Mouse (Mus musculus) yolk sac, embryonic 10.5 days (tissue): ENCODE data around the gene Ddx6.

Experiments used
- DNase-seq: peaks from one replicate; pipeline ENCODE4 v3.0.0-alpha.2; 2017; ENCODE audit warnings: low spot score

Gene Ddx6

DNA sequence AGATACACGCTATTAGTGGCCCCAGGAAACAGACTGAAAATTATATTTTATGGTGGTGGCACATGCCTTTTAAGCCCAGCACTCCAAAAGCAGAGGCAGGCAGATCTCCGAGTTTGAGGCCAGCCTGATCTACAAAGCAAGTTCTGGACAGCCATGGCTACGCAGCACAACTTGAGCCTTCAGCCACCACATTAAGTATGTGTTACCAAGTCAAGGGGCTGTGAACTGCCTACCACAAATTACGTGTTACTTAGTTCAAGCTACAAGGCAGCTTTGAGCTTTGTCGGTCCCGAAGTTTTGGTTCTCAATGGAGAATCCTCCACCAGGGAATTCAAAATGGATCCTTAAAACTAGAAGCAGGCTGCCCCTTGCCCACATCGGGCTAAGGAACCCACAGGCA lies 38.4 kb downstream of the Ddx6 start:
- no peak for DNase-seq

DNA sequence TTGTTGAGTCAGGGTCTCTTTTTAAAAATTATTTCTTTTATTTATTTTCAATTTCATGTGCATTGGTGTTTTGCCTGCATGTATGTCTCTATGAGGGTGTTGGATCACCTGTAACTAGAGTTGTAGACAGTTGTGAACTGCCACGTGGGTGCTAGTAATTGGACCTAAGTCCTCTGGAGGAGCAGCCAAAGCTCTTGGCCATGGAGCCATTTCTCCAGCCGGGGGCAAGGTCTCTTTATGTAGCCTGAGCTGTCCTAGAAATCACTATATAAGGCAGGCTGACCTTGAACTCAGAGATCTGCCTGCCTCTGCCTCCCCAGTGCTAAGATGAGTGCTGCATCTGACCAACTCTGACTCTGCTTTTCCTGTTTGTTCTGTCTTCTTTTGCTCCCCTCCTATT lies 39.5 kb downstream of the Ddx6 start:
- DNase-seq, result no peak

DNA sequence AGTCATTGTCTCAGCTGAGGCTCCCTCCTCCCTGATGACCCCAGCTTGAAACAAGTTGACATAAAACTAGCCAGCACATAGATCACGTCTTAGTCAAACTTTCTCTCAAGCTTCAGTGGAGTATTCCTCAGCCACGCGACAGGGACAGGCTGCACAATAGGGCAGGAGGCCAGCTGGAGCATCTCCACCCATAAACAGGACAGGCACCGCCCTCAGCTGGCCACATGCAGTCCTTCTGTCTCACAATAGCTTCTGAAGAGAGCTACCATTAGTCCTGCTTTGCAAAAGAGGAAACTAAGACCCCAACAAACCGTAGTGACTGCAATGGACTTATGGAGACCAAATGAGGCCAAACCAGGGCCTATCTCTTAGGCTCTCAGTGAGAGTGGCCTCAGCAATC lies 40.8 kb downstream of the Ddx6 start:
- no peak for DNase-seq

DNA sequence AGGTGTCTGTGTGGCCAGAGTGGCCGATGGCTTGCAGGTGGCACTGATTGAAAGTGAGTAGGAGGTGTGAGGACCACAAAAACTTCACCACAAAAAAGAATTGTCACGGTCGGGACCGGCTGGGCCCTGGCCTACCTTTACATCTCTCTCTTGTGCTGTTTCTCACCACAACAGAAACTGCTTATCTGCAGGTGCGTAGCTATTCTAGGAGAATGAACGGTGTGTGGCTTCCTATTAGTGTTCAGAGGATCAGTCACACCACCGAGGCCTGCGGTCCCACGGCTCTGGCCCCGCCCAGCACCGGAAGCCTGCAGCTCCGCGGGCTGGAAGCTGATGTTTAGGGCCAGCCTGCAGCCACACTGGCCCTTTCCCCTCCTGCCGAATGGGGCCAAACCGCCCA lies 41.2 kb downstream of the Ddx6 start:
- DNase-seq, result no peak

DNA sequence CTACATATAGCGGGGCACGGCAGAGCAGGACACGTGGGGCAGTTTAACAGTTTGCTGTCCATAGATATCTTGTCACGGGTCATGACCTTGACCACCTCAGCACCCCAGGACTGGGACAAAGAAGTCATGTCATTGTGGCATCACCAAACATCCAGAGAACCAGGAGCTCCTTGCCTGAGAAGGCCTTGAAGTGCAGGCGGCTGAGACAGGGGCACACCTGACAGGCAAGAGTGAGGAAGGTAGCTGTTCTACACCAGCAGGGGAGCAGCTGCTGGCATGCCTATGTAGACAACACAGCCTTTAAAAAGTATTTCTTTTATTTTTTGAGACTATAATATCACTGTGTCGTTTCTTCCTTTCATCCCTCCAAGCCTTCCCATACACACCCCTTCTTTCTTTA lies 41.7 kb downstream of the Ddx6 start:
- DNase-seq, result no peak

DNA sequence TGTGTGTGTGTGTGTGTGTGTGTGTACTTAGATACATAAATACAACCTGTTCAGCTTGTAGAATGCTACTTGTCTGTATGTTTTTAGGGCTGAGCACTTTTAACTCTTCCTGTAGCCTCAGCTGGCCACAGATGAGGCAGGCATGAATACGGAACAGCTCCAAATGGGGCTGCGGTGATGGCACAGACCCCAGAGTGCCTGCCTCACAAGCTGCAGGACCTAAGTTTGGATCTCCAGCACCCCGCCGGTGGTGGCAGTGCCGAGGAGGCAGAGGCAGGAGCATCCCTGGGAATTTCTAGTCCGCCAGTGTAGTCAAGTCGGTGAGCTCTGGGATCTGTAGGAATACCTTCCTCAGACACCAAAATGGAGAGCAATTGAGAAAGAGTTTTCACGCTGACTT lies 42.3 kb downstream of the Ddx6 start:
- DNase-seq, result no peak

DNA sequence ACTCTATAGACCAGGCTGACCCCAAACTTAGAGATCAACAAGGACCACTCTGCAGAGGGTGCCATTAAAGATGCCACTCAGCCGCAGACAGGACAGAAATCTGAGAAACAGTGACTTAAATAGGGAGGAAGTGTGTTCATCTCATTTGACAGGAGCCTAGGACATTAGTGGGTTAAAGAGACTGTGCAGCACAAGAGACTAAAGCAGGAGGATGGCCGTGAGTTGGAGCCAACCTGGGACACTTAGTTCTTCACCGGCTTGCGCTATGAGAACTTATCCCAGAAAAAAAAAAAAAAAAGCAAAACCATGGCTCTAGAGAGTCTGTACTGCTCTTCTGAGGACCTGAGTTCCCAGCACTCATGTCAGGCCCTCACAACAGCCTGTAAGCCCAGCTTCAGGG lies 43.0 kb downstream of the Ddx6 start:
- no peak for DNase-seq

DNA sequence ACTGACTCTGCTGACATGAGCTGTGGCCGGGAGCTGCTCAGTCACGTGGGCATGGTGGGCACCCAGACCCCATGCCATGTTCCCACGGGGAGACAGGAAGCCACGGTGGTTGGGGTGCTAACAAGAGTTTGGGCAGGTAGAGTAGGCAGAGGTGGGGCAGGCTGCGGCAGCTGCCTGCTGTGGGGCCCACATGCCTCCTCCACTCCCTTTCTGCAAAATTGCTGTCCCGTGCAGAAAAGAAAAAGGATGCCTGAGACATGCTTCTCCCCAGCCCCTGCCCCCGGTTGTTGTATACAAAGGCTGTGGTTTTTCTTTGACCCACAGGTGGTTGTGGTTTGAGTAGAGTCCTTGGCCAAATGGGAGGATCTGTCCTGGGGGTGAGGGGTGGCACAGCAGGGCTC lies 44.2 kb downstream of the Ddx6 start:
- DNase-seq, result no peak

DNA sequence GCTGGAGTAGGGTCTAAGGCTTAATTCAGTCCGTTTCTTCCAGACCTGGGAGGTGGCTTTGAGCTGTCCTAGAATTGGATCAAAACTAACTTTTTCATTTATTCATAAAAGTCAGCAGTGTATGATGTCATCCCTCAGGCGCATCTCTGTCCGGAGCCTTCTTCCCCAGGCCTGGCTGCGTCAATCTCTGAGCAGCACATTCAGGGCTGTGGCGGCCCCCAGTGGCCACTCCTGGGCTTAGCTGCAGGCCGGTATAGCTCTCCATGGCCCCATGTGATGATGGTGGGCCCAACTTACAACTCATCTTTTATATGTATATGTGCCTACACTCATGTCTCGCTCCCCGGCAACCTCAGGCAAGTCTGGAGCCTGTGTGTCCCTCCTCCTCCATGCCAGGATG lies 47.3 kb downstream of the Ddx6 start:
- DNase-seq, result peak; percentile 37

DNA sequence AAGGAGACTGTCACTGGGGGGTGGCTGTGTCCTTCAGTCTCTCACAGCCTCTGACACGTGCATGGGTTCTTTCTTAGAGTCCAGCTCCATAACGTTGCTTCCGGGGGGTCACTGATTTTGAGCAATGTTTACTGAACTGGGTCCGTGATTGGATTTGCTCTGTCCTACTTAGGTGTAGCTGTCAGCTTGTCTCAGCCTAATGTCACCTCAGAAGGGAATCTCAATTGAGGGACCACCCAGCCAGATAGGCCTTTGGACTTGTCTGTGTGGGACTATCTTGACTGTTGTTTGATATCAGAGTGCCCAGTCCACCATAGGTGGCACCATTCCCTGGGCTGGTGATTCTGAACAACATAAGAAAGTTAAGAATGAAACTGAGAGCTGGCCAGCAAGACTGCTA lies 49.2 kb downstream of the Ddx6 start:
- no peak for DNase-seq

DNA sequence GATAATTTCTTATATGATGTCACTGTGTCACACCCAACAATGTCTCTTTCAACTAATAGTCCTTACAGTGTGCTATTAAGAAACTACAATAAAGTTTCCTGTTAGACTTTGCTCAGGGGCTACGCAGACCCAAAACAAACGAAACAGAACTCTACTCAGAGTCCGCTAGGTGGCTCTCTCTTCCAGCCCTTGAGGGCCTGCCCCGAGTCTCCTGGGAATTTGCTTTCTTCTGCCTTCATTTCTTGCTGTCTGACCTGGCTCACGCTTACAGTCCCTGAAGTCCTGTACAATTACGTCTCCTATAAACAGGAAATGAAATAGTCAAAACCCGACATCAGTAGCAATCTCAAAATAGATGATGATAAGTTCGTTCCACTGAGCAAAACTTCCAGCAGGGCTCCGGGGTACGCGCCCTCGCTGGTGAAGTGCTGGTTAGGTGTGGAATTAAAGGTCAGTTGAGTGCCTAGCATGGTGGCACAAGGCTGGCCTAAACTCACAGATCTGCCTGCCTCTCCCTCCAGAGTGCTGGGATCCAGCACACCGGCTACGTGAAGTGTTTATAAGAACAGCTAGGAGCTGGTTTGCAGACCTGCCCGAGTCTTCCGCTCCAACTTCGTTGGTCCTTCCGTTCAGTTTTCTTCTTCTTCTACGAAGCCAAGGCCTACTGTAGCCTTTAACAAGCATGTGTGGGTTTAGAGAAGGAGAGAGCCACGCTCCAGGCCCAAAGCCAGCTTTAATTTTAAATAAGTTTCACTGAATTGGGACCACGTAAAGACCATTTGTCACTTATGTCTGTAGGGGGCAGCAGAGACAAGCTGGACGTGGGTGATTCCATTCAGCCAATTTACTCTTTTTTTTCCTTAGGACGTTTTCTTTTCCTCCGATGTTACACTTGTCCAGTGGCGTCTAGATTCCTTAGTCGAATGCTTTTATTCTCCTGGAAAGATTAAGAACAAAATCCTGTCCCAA lies 50.7 kb downstream of the Ddx6 start:
- peak; percentile 40 for DNase-seq

DNA sequence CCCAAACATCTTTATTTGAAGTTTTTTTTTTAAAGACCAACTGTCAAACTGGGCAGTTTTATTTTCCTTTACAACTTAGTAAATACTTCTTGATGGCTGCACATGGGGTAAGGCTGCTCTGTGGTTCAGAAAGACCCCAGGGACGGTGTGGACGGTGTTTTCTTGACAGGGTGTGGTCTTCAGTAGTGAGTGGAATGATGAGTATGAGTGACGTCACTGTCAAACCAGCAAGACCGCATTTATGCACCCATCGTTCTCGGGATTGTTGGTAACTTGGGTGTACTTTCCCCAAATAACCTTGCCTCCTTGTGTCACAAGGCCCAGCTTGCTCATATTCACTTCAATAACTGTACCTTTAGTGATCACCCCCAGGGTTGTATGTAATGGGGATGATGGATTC lies 59.0 kb downstream of the Ddx6 start:
- DNase-seq, result no peak

DNA sequence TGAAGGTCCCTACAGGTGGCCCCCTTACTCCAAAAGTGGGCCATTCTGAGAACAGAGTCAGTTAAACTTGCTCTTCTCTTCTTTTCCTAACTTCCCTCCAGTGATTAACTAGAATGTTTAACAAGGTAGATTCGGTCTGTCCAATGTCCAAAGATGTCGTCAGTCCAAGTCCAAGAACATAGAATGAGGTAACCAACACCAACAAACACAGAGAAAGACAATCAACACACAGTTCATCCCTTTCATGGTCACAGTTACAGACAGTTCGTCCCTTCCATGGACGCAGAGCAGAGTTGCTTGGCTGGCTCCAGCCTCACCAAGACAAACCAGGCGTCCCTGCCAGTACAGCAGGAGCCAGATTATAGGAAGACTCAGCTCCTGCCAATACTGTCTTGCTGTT lies 66.7 kb downstream of the Ddx6 start:
- DNase-seq, result no peak

DNA sequence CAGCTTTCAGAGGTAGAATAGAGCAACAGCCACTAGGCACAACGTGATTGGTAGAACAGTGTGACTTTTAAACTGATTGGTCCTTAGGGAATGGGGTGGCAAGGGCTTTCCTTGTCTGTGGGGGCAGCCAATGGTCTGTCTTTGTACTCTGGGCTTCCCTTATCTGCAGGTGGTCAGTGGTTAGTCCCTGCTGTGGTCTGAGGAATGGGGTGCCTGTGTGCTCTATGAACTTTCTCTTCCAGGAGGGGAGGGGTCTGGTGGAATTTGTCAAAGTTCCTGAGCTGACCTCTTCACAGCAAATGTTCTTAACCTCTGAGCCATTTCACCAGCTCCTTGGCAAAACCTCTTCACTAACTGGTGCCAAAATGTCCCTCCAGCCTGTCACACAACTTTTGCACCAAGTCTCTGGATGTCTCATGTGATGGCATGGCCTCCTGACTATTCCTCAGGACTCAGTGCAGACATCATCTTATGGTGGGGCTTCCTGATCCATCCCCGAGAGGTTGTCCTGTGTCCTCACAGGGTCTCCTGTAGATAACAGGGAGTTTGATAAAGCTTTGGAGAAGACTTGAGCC lies 67.7 kb downstream of the Ddx6 start:
- no peak for DNase-seq

DNA sequence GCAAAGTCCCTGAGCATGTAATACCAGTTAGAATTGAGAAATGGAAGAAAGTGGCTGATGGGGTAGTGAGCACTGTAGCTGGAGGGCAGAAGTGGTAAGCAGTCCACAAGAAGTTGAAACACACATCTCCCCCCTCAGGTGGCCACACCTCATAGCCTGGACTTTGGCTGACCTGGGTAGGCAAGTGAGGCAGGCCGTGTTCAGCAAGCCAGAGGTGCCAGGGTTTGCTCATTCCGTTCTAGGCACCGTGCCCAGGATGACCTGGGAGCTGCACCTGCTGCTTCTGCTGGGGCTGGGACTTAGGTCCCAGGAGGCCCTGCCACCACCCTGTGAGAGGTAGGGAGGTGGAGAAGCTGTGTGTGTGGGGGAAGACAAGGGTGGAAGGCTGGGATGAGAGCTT lies 68.3 kb downstream of the Ddx6 start, which contains the start of gene Treh:
Gene Treh (plus strand): TSS at position 229 of the 400 bp plus-strand sequence.
- DNase-seq, result no peak

DNA sequence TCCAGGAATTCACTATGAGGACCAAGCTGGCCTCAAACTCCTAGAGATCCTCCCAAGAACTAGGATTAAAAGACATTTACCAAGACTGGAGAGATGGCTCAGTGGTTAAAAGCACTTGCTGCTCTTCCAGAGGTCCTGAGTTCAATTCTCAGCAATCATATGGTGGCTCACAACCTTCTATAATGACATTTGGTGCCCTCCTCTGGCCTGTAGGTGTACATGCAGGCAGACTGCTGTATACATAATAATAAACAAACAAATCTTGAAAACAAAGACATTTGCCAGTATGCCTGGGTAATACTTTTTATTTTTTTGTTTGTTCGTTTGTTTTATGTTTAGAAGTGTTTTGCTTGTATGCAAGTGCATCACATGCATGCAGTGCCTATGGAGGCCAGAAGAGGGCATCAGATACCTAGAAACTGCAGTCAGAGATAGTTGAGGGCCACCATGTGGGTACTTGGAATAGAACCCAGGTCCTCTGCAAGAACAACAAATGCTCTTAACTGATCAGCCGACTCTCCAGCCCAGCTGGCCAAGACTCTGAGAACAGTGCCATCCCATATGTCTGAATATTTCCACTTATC lies 73.7 kb downstream of the Ddx6 start:
- no peak for DNase-seq

DNA sequence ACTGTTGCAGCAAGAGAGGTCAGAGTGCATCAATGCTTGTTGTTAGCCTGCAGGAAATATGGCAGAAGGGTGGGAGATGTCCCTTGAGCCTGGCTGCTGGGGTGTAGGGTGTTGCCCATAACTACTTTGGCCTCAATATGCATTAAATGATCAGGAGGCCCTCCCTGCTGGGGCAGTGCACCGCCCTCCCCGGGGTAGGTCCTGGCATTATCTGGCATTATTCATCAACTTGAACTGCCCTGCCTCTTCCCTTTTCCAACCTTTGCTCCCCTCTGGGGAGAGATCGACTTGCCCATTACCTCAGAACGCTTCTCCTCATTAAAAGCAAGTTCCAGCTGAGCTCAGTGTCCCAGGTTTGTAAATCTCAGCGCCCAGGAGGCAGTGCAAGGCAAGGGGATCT lies 74.9 kb downstream of the Ddx6 start:
- DNase-seq, result peak; percentile 20

DNA sequence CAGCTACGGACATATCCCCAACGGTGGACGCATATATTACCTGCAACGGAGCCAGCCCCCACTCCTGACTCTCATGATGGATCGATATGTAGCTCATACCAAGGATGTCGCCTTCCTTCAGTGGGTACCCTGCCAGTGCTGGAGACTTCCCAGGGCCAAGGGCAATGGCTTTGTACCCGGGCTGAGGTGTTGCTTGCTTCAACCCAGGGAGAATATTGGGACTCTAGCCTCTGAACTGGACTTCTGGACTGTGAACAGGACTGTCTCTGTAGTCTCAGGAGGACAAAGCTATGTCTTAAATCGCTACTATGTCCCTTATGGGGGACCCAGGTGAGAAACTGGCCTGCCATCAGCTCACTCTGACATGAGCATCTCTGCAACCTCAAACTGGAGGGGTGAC lies 78.4 kb downstream of the Ddx6 start:
- DNase-seq, result no peak

DNA sequence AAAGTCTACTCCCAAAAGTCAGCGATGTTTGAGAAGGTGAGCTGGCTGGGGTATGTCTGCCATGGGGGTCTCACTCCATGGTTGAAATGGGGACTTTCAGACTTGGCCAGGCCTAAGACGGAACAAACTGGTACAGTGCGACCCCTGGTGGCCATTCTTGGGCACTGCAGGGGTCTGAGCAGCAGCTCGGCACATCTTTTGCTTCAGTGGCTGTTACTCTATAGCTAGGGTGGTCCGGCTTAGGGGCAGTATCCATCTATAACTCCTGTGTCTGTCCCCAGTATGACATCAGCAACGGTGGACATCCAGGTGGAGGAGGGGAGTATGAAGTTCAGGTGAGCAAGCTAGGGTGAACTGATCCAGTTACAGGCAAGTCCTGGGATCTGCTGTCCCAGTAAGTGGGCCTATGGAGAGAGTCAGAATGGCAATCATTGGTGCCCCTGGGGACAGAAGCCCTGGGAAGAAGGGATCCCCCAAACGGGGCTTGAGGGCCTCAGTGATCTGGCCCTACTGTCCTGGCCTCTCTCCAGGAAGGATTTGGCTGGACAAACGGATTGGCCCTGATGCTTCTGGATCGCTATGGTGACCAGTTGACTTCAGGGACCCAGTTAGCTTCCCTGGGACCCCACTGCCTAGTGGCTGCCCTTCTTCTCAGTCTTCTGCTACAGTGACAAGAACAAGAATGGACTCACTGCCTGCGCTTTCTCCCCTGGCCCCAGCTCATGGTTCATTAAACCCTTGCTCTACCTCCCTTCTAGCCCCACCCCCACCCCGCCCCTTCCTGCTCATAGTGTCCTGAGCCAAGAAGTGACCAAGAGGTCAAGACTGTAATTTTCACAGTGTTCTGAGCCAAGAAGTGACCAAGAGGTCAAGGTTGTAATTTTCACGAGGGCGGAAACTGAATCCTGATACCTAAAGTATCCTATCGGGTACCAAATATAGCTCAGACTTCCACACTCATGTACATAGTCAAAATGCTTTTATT lies 80.9 kb downstream of the Ddx6 start:
- peak; percentile 44 for DNase-seq

DNA sequence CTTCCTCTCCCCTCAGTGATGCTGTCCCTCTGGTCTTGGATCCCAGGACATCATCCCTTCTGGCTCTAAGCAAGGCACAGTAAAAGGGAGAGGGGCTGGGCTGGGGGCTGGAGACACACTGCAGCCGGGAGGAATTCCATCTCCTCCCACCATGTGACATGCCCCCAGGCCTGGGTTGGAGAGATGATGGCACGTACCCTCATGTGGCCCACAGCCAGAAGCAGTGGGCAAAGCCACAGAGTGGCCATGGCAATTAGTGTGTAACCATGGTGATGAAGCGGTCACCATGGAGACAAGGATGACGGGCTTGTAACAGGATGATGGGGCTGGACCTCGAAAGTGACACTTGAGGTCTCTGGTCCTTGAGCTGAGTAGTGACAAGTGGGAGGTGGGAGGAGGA lies 81.9 kb downstream of the Ddx6 start:
- DNase-seq, result no peak

DNA sequence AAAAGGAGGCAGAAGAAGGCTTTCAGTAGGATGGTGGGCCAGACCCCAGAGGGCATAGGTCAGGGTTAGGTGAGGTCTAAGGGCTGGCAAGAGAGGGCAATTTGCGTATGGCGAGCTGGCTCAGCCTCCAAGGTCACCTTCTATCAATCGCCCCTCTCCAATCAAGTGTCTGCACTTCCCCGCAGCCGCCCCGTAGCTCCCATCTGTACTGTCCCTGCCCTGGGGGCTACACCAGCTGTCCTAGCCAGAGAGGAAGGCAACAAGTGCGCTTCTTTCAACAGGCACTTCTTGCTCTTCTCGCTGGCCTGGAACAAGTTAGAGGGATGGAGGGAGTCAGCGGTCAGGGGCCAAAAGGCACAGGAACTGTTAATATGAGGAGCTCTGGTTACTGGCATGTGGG lies 83.3 kb downstream of the Ddx6 start:
- no peak for DNase-seq
